Mouse (Mus musculus): Measurements from ENCODE around the gene Vps26b.

- TF ChIP-seq EP300 (IDR thresholded peaks at IDR 0.05; ENCODE audit: insufficient read depth, low read depth, low read length), result no peak
- TF ChIP-seq CTCF (IDR thresholded peaks at IDR 0.05; ENCODE audit: low read depth, low read length), result no peak
- no peak for TF ChIP-seq POLR2A (IDR thresholded peaks at IDR 0.05; ENCODE audit: insufficient read depth, low read length)
Measured at GRCm38 (mm10) chr9:26978776-26979175, 51.1 kb downstream of the Vps26b start.
